Mouse (Mus musculus) layer of hippocampus, postnatal 36 days (tissue): Measurements from ENCODE around the gene Vegfb. TPM values are rescaled to one million over a fixed set of nuclear protein-coding genes. Genes with fewer than 3 reads are reported as not detected.

Experiments used
- DNase-seq, 2 experiments: peaks; one replicate each; pipeline ENCODE4 v3.0.0; 2022
- total RNA-seq, 2 experiments: library from RNA; stranded (reverse); gene quantifications; 2 replicates each; pipeline ENCODE4 v1.2.3; 2021

The Vegfb gene
- 10 to 100 TPM; 81.5 to 82.6 TPM for total RNA-seq

DNA sequence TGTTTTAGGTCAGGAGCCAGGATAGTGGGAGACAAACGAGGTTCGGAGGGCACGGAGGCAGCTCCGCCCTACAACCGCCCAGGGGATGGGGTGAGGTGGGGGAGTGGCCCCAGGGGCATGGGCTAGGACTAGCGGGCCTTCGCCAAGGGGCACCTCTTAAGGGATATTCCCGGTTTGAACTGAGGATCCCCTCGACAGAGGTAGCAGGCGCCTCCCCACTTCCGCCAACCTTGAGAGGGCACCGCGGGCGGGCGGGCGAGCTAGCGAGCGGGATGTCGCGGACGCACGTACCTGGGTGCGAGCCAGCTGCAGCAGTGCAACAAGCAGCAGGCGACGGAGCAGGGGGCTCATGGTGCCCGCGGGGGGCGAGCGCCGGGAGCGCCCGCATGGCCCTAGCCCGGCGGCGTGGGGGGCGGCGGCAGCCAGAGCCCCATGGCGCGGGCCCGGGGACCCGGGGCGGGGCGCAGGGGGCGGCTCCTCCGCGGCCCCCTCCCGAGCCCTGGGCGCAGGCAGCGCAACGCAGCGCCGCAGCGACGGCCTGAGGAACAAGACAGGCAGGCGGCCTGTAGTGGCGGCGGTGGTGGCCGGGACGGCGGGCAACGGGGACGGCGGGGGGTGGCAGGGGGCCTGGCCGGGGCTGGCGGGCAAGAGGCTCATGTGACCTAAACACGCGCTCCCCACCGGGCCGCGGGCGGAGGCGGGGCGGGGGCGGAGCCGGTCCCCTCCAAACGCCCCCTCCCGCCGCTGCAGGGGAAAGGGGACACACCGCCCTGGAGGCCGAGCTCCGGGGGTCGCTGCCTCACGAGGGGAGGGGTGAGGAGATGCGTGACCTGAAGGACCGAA is at the start of gene Vegfb:
TSS of gene Vegfb (minus strand) at position 591 of the 843 bp plus-strand sequence.
- peak; percentile 62 to 65 for DNase-seq

DNA sequence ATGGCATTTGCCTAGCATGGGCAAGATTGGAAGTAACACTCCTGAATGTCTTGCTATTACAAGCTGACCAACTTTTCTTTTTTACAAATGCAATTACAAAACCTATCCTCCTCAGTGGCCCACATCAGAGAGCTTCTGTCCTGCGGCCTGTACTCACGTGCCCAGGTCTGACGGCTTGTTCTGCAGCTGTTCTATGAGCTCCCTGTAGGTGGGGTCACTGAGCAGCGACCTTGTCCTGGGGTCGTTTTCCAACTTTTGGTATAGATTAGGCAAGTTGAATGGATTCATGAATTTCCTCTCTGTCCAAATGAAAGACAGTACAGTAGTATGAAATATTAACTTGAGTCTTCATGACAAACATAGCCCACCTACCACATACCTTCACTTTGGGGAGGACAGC is 46.6 kb upstream of the Vegfb start:
- DNase-seq, result no peak

- no peak for DNase-seq
Observed at GRCm38 (mm10) chr19:7029531-7029930, 42.1 kb upstream of the Vegfb start.

GRCm38 (mm10) chr19:7020224-7020641 is 32.8 kb upstream of the Vegfb start:
- DNase-seq, result no peak

- DNase-seq, result no peak
Observed at GRCm38 (mm10) chr19:7019191-7019590, 31.7 kb upstream of the Vegfb start, which contains the start of gene Fermt3. Gene Fermt3 (minus strand): TSS chr19:7019469.

- DNase-seq, result no peak
Observed at GRCm38 (mm10) chr19:7018546-7018945, 31.1 kb upstream of the Vegfb start.

- no peak for DNase-seq
Observed at GRCm38 (mm10) chr19:7017541-7018457, 30.3 kb upstream of the Vegfb start.

DNA sequence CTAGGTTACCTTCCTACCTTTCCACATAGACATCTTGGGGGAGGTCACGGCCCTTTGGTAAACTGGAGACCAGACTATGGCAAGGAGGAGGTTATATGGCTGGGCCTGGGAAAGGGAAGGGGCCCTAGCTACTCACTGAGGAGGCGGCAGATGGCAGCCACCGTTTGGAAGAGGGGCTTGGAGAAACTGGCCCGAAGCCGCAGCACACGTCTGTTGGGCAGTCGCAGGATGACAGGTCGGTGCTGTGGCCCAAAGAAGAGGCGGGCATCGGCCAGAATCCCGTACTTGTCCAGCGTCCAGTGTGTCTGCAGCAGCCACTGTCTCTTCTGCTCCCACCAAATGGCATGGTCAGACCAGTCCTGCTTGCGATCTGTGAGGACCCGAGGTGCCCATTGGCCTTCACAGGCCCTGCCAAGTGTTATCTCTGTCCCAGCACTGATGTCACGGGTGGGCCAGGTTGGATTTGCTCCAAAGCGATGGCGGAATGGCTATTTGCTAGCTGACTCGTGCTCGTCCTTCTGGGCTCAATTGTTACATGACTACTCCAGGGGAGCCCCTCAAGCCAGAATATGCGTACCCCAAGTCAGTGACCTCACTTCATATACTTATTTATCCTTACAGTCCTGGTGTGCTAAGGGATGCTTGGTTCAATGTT is 27.2 kb upstream of the Vegfb start:
- DNase-seq, result no peak

DNA sequence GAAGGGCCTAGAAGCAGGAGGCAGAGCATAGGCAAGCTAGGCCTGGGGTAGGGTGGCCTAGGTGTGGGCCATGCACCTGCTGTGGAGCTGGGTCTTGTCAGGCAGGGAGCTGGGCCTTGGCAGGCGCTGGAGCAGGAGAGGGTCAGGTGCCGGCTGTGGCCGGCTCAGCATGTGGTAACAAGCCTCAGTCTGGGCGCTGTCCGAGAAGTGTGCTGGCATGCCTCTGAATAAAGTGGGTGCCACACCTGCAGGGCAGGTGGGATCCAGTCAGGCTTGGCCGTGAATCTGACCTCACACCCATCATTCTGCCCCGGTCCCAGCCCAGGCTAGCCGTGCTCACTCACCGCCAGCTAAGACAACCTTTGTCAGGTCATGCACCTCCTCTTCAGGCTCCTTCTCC is 26.5 kb upstream of the Vegfb start:
- DNase-seq, result no peak

DNA sequence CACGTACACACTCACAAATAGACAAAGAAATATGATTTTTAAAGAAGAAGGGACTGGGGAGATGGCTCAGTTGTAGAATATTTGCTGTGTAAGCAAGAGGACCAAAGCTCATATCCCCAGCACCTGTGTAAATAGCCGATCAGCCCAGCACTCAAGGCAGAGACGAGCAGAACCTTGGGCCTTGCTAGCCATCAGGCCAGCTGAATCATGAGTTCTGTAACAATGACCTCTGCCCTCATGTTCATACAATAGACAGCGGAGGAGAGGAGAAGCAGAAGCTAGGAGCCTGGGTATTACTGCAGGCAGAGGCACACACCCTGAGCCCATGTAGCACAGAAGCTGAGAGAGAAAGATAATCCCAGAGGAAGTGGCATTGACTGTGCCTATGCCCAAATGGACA is 25.0 kb upstream of the Vegfb start:
- DNase-seq, result no peak

DNA sequence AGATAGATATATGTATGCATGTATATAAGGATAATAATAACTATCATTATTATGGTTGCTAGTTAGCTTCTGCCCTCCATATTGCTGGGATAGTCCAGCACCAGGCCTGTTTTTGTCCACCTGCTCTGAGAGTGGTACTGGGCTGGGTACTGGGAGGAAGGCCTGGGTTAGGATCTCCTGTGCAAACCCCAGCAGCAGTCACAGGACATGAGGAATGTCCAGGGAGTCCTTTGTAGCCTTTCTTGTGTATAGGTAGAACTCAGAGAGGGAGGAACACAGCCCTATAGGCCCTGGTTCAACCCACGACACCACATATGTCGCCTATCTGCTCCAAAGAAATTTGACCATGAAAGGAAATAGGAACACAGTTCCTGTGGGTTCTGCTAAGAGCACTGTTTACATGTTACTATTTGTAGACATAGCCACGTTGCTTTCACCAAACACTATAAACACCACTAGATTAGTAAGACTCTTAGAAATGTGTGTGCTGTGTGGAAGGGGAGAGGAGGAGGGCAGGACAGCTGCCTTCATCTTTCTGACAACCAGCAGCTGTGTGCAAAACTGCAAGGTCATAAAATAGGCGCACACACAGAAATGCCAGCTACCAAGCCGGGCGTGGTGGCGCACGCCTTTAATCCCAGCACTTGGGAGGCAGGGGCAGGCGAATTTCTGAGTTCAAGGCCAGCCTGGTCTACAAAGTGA is 19.6 kb upstream of the Vegfb start:
- no peak for DNase-seq

- no peak for DNase-seq
Observed at GRCm38 (mm10) chr19:6999360-7000063, 12.1 kb upstream of the Vegfb start.

DNA sequence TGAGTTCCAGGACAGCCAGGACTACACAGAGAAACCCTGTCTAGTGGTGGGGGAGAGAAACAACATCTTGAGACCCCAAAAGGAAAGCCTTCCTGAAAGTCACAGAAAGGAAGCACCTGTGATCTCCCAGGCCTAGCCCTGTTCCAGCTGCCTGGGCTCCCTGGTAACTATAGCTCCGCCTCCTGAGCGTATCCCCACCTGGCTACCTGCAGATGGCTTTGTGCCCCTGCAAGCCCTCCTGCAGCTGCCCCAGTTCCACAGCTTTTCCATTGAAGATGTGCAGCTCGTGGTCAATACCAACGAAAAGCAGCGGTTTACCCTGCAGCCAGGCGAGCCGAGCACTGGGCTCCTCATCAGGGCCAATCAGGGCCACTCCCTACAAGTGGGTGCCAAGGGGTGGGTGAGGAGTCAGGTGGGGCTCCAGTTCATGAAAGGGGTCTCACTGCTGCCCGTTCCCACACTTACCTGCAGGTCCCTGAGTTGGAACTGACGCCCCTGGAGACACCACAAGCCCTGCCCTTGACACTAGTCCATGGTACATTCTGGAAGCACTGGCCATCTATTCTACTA is 10.4 kb upstream of the Vegfb start:
- DNase-seq, result no peak

GRCm38 (mm10) chr19:6996006-6996405 is 8.6 kb upstream of the Vegfb start, which contains the start of the genes Nudt22 and Trpt1:
Gene Nudt22 (minus strand): TSS chr19:6996117.
Gene Trpt1 (plus strand): TSS chr19:6996131.
- peak; percentile 82 to 83 for DNase-seq

- DNase-seq, result no peak
Observed at GRCm38 (mm10) chr19:6995255-6995991, 8.0 kb upstream of the Vegfb start.

- DNase-seq, result no peak
Observed at GRCm38 (mm10) chr19:6994489-6994888, 7.0 kb upstream of the Vegfb start.

- no peak for DNase-seq
Observed at GRCm38 (mm10) chr19:6994002-6994401, 6.6 kb upstream of the Vegfb start.

DNA sequence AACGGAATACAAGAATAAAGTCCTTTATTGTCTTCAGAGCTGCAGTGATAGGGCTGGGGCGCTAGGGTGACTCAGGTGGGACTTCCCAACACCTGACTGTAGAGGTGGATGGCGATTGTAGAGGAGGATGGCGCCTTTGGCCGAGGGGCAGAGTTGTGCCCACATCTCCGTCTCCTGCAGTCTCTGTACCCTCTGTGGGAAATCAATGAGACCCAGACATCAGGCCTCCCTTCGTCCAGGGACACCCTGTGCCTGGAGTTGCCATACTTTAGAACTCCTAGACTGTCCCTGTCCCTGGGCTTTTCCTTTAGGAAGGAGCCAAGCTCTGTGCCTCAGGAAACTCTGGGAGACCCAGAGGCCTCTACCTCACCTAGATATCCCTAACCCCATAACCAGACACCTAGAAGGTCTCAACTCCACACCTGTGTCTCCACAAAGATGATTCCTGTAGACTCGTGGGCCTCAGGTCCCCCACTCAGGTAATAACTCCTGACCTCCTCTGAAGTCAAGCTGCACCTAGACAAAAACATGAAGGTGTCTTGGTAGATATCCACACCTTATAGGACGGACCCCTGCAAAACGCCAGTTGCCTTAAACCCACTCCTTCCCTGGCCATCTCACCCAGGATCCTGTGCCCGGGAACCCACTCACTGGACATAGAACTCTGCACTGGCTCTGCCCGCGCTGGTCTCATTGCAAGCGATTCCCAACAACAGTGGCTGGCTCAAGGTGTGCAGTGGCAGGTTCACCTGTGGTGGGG is 5.7 kb upstream of the Vegfb start:
- no peak for DNase-seq
